Comparison of ENCODE assay signal across 14 mouse cellular contexts in the genomic region with DNA sequence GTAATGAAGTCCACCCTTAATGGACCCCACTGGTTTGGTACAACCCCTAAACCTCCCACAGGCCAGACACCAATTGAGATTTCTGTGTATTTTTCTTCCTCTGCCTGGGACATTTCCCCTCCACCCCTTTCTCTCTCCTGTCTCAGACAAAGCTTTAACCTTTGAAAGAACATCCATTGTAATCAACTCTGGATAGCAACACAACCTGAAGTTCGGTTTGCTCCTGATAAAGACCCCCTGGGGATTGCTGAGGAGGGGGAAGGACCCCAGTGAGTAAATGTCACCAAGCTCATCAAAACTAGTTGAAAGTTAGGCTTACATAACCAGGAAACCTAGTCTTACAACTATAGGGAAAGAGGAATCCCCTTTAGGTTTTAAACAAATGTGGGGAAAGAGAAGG. TPM values are rescaled to one million over a fixed set of nuclear protein-coding genes. Genes with fewer than 3 reads are reported as not detected.
A peak's percentile ranks its signal among the peaks of the same experiment; 100 is the strongest.
DNase-seq lines count a peak whose midpoint lies in the region; ATAC-seq and TF ChIP-seq lines count a peak whose summit lies in the region.
"Had no signal": no experiment of that assay in that cellular context is flagged by ENCODE, and none has a peak within 500 bp of the region (broad histone marks: within the 10 kb centered on the region; RNA-seq: fewer than 3 reads in every experiment).

No protein-coding gene starts in this region.

- TF ChIP-seq POLR2A in ES-Bruce4 (IDR thresholded peaks at IDR 0.05; ENCODE audit: insufficient read depth, low read length) = no peak

- H3K9ac ChIP-seq in heart, embryonic 13.5 days = no peak overlapping the region
- H3K9ac ChIP-seq in ES-Bruce4 (ENCODE audit: low read depth, poor library complexity, severe bottlenecking) = no peak overlapping the region
- H3K9ac ChIP-seq in embryonic facial prominence, embryonic 15.5 days = no peak overlapping the region
- H3K9ac ChIP-seq in midbrain, postnatal 0 days (replicated peaks; ENCODE audit: low read length, poor library complexity, severe bottlenecking) = no peak overlapping the region

- no peaks in the 10 kb centered on the region for H3K9me3 ChIP-seq in heart, embryonic 13.5 days
- H3K9me3 ChIP-seq in ES-Bruce4 (replicated peaks; ENCODE audit: control insufficient read depth, insufficient read depth, low read length, poor library complexity, severe bottlenecking) = no peaks in the 10 kb centered on the region
- H3K9me3 ChIP-seq in embryonic facial prominence, embryonic 15.5 days (replicated peaks) = no peaks in the 10 kb centered on the region
- no peaks in the 10 kb centered on the region for H3K9me3 ChIP-seq in midbrain, postnatal 0 days (ENCODE audit: low read length)

- no peak for DNase-seq in heart, postnatal 14 days
- no peak for DNase-seq in midbrain, postnatal 0 days (ENCODE audit: low spot score)
- DNase-seq in spleen, postnatal 14 days (ENCODE audit: low spot score in 2 of 2) = no peak
- no peak for DNase-seq in cerebellum, postnatal 36 days
- no peak for DNase-seq in layer of hippocampus, adult 2 months (ENCODE audit: low spot score in 2 of 2)
- DNase-seq: adrenal gland, postnatal 25 days; layer of hippocampus, adult 9-11 months had no signal

- TF ChIP-seq CTCF in ES-Bruce4 (IDR thresholded peaks at IDR 0.05; ENCODE audit: low read depth, low read length) = no peak
- TF ChIP-seq CTCF in midbrain, postnatal 0 days (IDR thresholded peaks at IDR 0.05) = no peak
- no peak for TF ChIP-seq CTCF in layer of hippocampus, adult 2 months (conservative IDR thresholded peaks at IDR 0.05)

- H3K27me3 ChIP-seq in heart, embryonic 13.5 days (replicated peaks) = no peaks in the 10 kb centered on the region
- H3K27me3 ChIP-seq in ES-Bruce4 (ENCODE audit: control insufficient read depth, insufficient read depth, low read length, poor library complexity, severe bottlenecking) = no peaks in the 10 kb centered on the region; the same call in 1 of the 2 replicates
- no peaks in the 10 kb centered on the region; the same call in 1 of the 2 replicates for H3K27me3 ChIP-seq in embryonic facial prominence, embryonic 15.5 days
- peaks cover 3% of the 10 kb centered on the region; the same call in 1 of the 2 replicates for H3K27me3 ChIP-seq in midbrain, postnatal 0 days (ENCODE audit: insufficient read depth, low read length)

- H3K4me3 ChIP-seq in heart, embryonic 13.5 days = no peak overlapping the region
- H3K4me3 ChIP-seq in ES-Bruce4 (ENCODE audit: low read depth, low read length) = no peak overlapping the region
- 0 out of 2 replicates have a peak overlapping the region, but pooled peaks have one; percentile 8 for H3K4me3 ChIP-seq in embryonic facial prominence, embryonic 15.5 days (replicated peaks)
- peak overlapping the region; percentile 2; the same call in 1 of the 2 replicates for H3K4me3 ChIP-seq in midbrain, postnatal 0 days (ENCODE audit: low read depth, low read length)
- no peak overlapping the region for H3K4me3 ChIP-seq in layer of hippocampus, adult 2 months
- H3K4me3 ChIP-seq: megakaryocyte, embryonic 14.5 days had no signal

- H3K4me2 ChIP-seq in heart, embryonic 13.5 days = peak overlapping the region; percentile 95
- H3K4me2 ChIP-seq in embryonic facial prominence, embryonic 15.5 days (replicated peaks) = peak overlapping the region; percentile 57
- H3K4me2 ChIP-seq in midbrain, postnatal 0 days (ENCODE audit: low read depth, low read length, poor library complexity, severe bottlenecking) = peak overlapping the region; percentile 93

- H3K36me3 ChIP-seq in heart, embryonic 13.5 days = no peaks in the 10 kb centered on the region
- H3K36me3 ChIP-seq in ES-Bruce4 (ENCODE audit: control insufficient read depth, insufficient read depth, low read length, poor library complexity, severe bottlenecking) = no peaks in the 10 kb centered on the region
- no peaks in the 10 kb centered on the region for H3K36me3 ChIP-seq in embryonic facial prominence, embryonic 15.5 days
- no peaks in the 10 kb centered on the region for H3K36me3 ChIP-seq in midbrain, postnatal 0 days (ENCODE audit: insufficient read depth, low read length)

- peaks cover 92% of the 10 kb centered on the region for H3K4me1 ChIP-seq in heart, embryonic 13.5 days
- H3K4me1 ChIP-seq in ES-Bruce4 (ENCODE audit: control insufficient read depth, insufficient read depth, low read length) = peaks cover 7% of the 10 kb centered on the region
- peaks cover 69% of the 10 kb centered on the region for H3K4me1 ChIP-seq in embryonic facial prominence, embryonic 15.5 days
- no peaks in the 10 kb centered on the region; the same call in 1 of the 2 replicates for H3K4me1 ChIP-seq in midbrain, postnatal 0 days (ENCODE audit: insufficient read depth, low read length)

- H3K27ac ChIP-seq in heart, embryonic 13.5 days (replicated peaks) = peak overlapping the region; percentile 51; the same call in 1 of the 2 replicates
- 0 out of 2 replicates have a peak overlapping the region, but pooled peaks have one; percentile 55 for H3K27ac ChIP-seq in ES-Bruce4 (ENCODE audit: insufficient read depth, low read length)
- no peak overlapping the region for H3K27ac ChIP-seq in embryonic facial prominence, embryonic 15.5 days (replicated peaks)
- no peak overlapping the region for H3K27ac ChIP-seq in midbrain, postnatal 0 days (ENCODE audit: low read depth, low read length)
- H3K27ac ChIP-seq in layer of hippocampus, adult 2 months = no peak overlapping the region

- WGBS in heart, embryonic 13.5 days = 9% methylated on average over 1 of the region's 1 CpGs
- 26% methylated on average over 1 of the region's 1 CpGs for WGBS in embryonic facial prominence, embryonic 15.5 days
- WGBS in midbrain, postnatal 0 days = 9% methylated on average over 1 of the region's 1 CpGs

- no peak for TF ChIP-seq EP300 in ES-Bruce4 (IDR thresholded peaks at IDR 0.05; ENCODE audit: insufficient read depth, low read depth, low read length)

- no peak for ATAC-seq in heart, embryonic 13.5 days (ENCODE audit: extremely low read depth, insufficient number of reproducible peaks, low FRiP score, low TSS enrichment)
- no peak for ATAC-seq in embryonic facial prominence, embryonic 15.5 days (ENCODE audit: insufficient number of reproducible peaks, low FRiP score, low TSS enrichment, low read depth)
- ATAC-seq in midbrain, postnatal 0 days (ENCODE audit: low FRiP score) = no peak
- ATAC-seq: CD4-positive, CD25-positive, alpha-beta regulatory T cell, adult 4 months; forebrain, embryonic 16.5 days; inflammation-experienced regulatory T-cells, adult 6 months had no signal

- intact Hi-C loops in heart, postnatal 14 days (cut with DNase I) = no loop called here

RNA-seq across cellular contexts. Expression of gene Lrig1, which starts 5.5 kb away (rescaled TPM):
- 8.1 and 8.3 TPM in 2 replicates for polyA plus RNA-seq in heart, embryonic 13.5 days (2015; fragmentation: Nextera tagmentation; extraction: Ambion mirVana)
- 10 to 100 TPM; 37.8 to 38.6 TPM for total RNA-seq in heart, postnatal 14 days (2021)
- polyA plus RNA-seq in ES-Bruce4 (2011; ENCODE audit: insufficient read depth, insufficient read length, low read depth, missing spikeins) = 5.4 and 7.3 TPM in 2 replicates
- 28.9 TPM in 2 replicates for polyA plus RNA-seq in embryonic facial prominence, embryonic 15.5 days (2015; fragmentation: Nextera tagmentation; extraction: Ambion mirVana)
- total RNA-seq in midbrain, postnatal 0 days (2014; rRNA removed) = 76.3 and 90.8 TPM in 2 replicates
- 16.6 and 22.6 TPM in 2 replicates for polyA plus RNA-seq in midbrain, postnatal 0 days (2015; fragmentation: Nextera tagmentation; extraction: Ambion mirVana)
- 10 to 100 TPM; 26.2 to 27.4 TPM for total RNA-seq in layer of hippocampus, adult 2 months (2021)

Comparison
In these comparisons a context has a peak if more than half of its experiments do, and no peak if none do; other contexts are left out.
1. H3K27ac ChIP-seq: peak in heart, embryonic 13.5 days (single experiment) and ES-Bruce4 (single experiment); none in embryonic facial prominence, embryonic 15.5 days (single experiment), midbrain, postnatal 0 days (single experiment) and layer of hippocampus, adult 2 months (single experiment).
2. H3K4me3 ChIP-seq: peak in embryonic facial prominence, embryonic 15.5 days (single experiment) and midbrain, postnatal 0 days (single experiment); none in heart, embryonic 13.5 days (single experiment), ES-Bruce4 (single experiment) and layer of hippocampus, adult 2 months (single experiment).
3. Peak in every context shown above with its lines, with median percentiles within 50 percentile points of each other: H3K4me2 ChIP-seq.